Mouse (Mus musculus) C2C12 (cell line): Measurements from ENCODE around the gene 1500009C09Rik.

Experiments
- CTCF ChIP-seq: IDR thresholded peaks from one replicate; pipeline ENCODE4 v1.5.1; 2011; ENCODE audit not compliant: control insufficient read depth, insufficient read depth, insufficient read length
- MAX ChIP-seq: IDR thresholded peaks from one replicate; pipeline ENCODE4 v1.6.1; 2011; ENCODE audit warnings: mild to moderate bottlenecking, control low read depth
- MYOD1 ChIP-seq: IDR thresholded peaks from one replicate; pipeline ENCODE4 v1.6.1; 2011; ENCODE audit warnings: low read depth; ENCODE audit not compliant: control insufficient read depth, insufficient read length
- MYOG ChIP-seq: IDR thresholded peaks from one replicate; pipeline ENCODE4 v1.6.1; 2011; ENCODE audit not compliant: control insufficient read depth, insufficient read length; ENCODE audit errors: extremely low read depth
- USF1 ChIP-seq: IDR thresholded peaks from one replicate; pipeline ENCODE4 v1.6.1; 2011; ENCODE audit warnings: low read depth, mild to moderate bottlenecking, control low read depth, moderate library complexity

DNA sequence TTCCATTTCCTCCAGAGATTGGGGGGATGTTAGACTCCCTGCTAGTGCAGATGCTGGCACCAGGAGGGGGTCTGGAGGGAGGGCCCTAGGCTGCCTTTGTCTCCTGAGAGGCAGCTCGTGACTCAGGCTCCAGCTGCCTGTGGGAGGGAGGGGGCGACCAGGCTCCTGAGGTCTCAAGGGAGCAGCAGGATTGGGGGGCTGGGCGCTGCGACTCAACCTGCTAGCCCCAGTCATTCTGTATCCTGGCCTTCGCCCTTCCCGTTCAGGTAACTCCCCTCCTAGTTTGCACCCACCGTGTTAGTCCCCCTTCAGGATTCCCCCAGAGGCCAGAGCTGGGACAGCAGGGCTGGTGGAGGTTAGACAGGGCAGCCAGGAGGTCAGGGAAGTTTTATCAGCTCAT is 35.2 kb upstream of the 1500009C09Rik start:
- TF ChIP-seq CTCF (no peak), MYOG (no peak), USF1 (no peak), MYOD1 (no peak), MAX (no peak)
